ENCODE assay signal across 8 mouse cellular contexts in the genomic region with DNA sequence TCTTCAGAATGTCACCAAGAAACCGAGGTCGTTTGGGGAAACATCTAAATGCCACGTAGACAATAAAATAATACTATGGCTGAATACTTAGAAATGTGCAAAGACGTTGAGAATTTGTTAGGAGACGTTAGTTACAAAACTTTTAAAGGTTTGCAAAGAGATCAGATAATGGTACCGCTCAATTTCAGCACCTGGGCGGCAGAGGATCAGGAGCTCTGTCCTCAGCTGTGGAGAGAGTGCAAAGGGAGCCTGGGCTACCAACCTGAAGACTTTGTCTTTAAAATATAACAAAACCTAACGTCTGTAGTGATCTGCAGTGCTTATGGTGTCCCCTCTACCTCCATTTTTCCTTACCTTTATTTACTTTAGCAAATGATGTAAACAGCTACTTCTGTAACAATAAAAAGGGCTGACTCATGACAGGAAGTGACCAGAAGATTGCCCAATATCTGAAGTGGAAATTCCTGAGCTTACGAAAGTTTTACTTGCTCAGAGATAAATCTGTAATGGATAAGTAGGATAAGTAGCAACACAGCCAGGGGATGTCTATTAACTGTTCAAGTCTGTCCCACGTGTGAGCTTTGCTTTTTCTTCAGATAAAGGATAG. TPM values are rescaled to one million over a fixed set of nuclear protein-coding genes. Genes with fewer than 3 reads are reported as not detected.
DNase-seq lines count a peak whose midpoint lies in the region; ATAC-seq lines count a peak whose summit lies in the region.

No protein-coding gene starts in this region.

- H3K27me3 ChIP-seq in forebrain, embryonic 15.5 days, result no peaks in the 10 kb centered on the region

- peak overlapping the region; percentile 70 for H3K9ac ChIP-seq in forebrain, embryonic 15.5 days (replicated peaks)

- no peaks in the 10 kb centered on the region for H3K36me3 ChIP-seq in forebrain, embryonic 15.5 days

- ATAC-seq in forebrain, embryonic 15.5 days (replicated peaks), result no peak

- peak; percentile 22 to 39 for DNase-seq in cerebellum, postnatal 25 days
- DNase-seq in cerebellum, postnatal 4 days (ENCODE audit: low spot score in 2 of 2), result no peak
- peak; percentile 44 for DNase-seq in R1 (ENCODE audit: low read depth, low spot score)
- peak; percentile 56 for DNase-seq in kidney, adult 9 months
- peak; percentile 25 for DNase-seq in lung, postnatal 14 days
- DNase-seq in thymus, postnatal 14 days, result peak; percentile 26
- no peak for DNase-seq in gastrocnemius, adult 8-10 months (ENCODE audit: low spot score in 2 of 2)

- H3K4me2 ChIP-seq in forebrain, embryonic 15.5 days (replicated peaks), result peak overlapping the region; percentile 76

- peak overlapping the region; percentile 72; the same call in 1 of the 2 replicates for H3K27ac ChIP-seq in forebrain, embryonic 15.5 days (replicated peaks)

- peaks cover 15% of the 10 kb centered on the region for H3K4me1 ChIP-seq in forebrain, embryonic 15.5 days

- no peaks in the 10 kb centered on the region for H3K9me3 ChIP-seq in forebrain, embryonic 15.5 days

- peak overlapping the region; percentile 71 for H3K4me3 ChIP-seq in forebrain, embryonic 15.5 days

- WGBS in forebrain, embryonic 15.5 days, result 21% methylated on average over 10 of the region's 10 CpGs

RNA-seq across cellular contexts. Expression of a gene that starts 5.4 kb away (rescaled TPM):
- polyA plus RNA-seq in forebrain, embryonic 15.5 days (2015; fragmentation: Nextera tagmentation; extraction: Ambion mirVana), result 26.0 and 26.4 TPM in 2 replicates
- 10 to 100 TPM; 42.2 to 51.3 (median 47.6) TPM for total RNA-seq in gastrocnemius, adult 8-10 months (2022)

RNA-seq across cellular contexts. Expression of a gene that starts 5.9 kb away (rescaled TPM):
- 1.7 and 1.9 TPM in 2 replicates for polyA plus RNA-seq in forebrain, embryonic 15.5 days (2015; fragmentation: Nextera tagmentation; extraction: Ambion mirVana)
- total RNA-seq in gastrocnemius, adult 8-10 months (2022), result 10 to 100 TPM; 10.2 to 13.0 (median 12.2) TPM

Comparison
In these comparisons a context has a peak if more than half of its experiments do, and no peak if none do; other contexts are left out.
1. DNase-seq: peak in cerebellum, postnatal 25 days (2 of 2), R1 (single experiment), kidney, adult 9 months (single experiment), lung, postnatal 14 days (single experiment) and thymus, postnatal 14 days (single experiment); none in cerebellum, postnatal 4 days (0 of 2) and gastrocnemius, adult 8-10 months (0 of 2).